Mouse (Mus musculus) embryonic fibroblast, embryonic 13.5 days (primary cell): ENCODE measurements around the gene Olfr689.

Source experiments
- CTCF ChIP-seq: IDR thresholded peaks from 2 replicates; pipeline ENCODE4 v1.5.1; 2011; ENCODE audit warnings: mild to moderate bottlenecking, control low read depth, low read length, moderate library complexity, borderline replicate concordance; ENCODE audit not compliant: insufficient read depth
- POLR2A ChIP-seq: IDR thresholded peaks from 2 replicates; pipeline ENCODE4 v1.6.1; 2011; ENCODE audit warnings: low read depth, mild to moderate bottlenecking, control low read depth, low read length, moderate library complexity

DNA sequence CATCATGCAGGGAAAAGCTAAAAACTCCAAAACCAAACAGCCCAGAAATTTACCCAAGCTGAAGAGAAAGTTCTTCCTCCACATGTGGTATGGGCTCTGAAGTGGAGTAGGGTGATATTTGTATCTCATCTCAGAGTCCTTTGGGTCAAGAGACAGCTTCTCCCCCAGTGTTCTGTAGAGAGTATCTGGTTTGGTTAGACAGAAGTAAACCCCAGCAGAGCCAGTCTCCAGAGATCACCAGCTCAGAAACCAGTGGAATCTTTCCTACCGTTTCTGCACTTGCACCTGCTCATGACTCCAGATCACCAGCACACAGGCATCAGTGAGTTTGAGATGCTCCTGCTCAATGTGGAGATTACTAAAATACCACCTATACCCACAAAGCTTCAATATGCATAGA lies 23.0 kb downstream of the Olfr689 start, which contains the start of gene Olfr690:
- TF ChIP-seq CTCF (no peak), POLR2A (no peak)
